Mouse (Mus musculus): Measurements from ENCODE around the gene Negr1. TPM values are rescaled to one million over a fixed set of nuclear protein-coding genes. Genes with fewer than 3 reads are reported as not detected.
A peak's percentile ranks its signal among the peaks of the same experiment; 100 is the strongest.

Negr1 gene
- total RNA-seq, 4 experiments from 2014 or later: 104 to 148 (median 114) TPM

DNA sequence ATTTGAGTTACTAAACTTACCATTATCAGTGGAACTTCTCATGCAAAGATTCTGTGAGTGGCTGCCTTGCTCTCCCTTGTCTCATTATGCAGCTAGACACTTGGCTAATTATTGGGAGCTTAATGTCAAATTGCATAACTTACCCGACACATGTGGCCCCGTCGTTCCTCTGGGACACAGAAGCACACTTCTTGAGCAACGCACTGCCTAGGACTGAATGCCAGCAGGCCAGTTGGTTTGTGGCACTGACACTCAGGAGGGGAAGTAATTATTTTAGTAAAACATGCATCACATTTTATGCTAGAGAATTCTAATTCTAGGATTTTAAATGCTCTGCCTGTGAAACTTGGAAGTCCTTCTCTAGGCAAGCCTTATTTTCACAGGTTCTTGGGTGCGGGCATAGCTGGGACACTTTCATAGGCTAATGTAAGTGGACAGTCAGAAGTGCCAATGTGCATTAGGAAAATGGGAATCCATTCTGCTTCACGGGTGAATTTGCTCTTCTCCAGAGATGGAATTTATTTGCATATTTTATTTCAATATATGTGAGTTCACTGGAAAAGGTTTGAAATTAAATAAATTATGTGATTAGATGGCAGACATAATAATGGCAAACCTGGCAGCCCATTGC lies 234.6 kb downstream of the Negr1 start:
- no peak for DNase-seq (ENCODE audit: low spot score in 2 of 2)

GRCm38 (mm10) chr3:156799228-156799627 lies 237.6 kb downstream of the Negr1 start:
- DNase-seq (ENCODE audit: low spot score in 2 of 2): no peak

DNA sequence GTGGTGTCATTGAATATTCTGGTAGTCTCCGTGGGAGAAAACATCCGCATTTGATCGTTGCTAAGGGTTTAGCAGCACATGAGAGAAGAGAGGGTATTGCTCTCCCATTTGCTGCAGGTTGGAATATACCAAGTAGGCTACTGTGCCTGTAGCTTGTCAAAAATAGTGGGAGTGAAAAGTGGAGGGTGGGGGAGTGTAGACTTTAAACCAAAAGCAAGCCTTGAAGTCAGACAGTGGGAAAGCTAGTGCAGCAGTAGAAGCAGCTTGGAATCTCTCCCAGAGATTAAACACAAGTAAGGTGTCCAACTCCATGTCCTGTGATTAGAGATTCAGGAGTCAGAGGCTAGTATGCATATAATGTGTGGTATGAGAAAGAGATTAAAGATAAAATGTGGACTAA lies 248.2 kb downstream of the Negr1 start:
- no peak for DNase-seq (ENCODE audit: low spot score in 2 of 2)

- no peak for DNase-seq (ENCODE audit: low spot score in 2 of 2)
Observed at GRCm38 (mm10) chr3:156816938-156817337, 255.3 kb downstream of the Negr1 start.

DNA sequence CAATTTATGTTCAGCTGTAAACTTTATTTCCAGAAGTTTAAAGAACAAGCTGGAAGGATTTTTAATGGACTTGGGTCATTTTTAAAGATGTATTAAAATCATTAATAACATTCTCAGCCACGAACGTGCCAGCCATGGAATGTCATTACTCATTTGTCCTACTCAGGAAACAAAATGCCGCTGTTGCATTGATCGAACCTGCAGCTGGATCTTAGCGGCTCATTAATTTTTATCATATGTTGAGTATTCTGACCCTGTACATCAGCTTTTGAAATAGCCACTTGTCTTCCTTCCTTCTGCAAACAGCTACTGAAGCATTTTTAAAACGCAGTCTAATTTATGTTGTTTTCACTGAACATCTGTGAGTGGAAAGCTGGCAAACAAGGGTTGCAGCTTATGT lies 255.9 kb downstream of the Negr1 start:
- DNase-seq (ENCODE audit: low spot score in 2 of 2): no peak

- no peak for DNase-seq (ENCODE audit: low spot score in 2 of 2)
Observed at GRCm38 (mm10) chr3:156823039-156823438, 261.4 kb downstream of the Negr1 start.

DNA sequence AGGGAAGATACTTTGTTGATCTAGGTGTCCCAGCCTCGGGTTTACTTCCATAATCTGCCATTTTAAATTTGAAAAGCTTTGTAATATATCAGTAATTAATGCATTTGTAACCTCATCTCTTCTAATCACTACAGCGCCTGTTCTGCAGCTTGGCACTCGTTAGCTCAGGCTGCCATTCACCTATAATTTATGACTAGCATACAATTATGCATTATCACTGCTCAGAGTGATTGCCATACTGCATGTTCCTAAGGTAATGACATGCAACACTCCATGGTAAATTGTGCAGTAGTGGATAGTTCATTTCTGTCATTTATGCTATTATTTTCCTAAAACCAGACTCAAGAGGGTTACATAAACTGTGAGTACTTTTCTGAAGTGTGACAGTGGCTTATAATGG lies 272.3 kb downstream of the Negr1 start:
- no peak for DNase-seq (ENCODE audit: low spot score in 2 of 2)

DNA sequence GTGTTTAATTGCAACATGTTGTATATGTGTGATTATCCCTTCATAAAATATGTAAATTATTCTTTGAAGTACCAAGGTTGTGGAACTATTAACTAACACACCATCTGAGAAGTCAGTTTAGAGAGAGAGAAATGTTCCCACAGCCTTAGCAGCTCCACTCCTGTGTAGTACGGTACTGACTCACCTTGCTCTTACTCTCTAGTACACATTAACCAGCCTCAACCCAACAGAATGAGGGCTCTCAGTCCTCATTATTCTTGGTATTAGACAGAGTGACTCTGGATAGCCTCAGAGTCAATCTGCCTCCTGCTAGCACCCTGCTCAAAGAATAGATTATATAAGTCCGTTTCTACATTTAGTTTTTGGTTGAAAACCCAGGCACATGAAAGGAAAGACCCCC lies 277.0 kb downstream of the Negr1 start:
- DNase-seq (ENCODE audit: low spot score in 2 of 2): no peak

- no peak for DNase-seq (ENCODE audit: low spot score in 2 of 2)
Observed at GRCm38 (mm10) chr3:156848385-156848784, 286.8 kb downstream of the Negr1 start.

- DNase-seq (ENCODE audit: low spot score in 2 of 2): peak; percentile 15
Observed at GRCm38 (mm10) chr3:156851921-156852320, 290.3 kb downstream of the Negr1 start.

DNA sequence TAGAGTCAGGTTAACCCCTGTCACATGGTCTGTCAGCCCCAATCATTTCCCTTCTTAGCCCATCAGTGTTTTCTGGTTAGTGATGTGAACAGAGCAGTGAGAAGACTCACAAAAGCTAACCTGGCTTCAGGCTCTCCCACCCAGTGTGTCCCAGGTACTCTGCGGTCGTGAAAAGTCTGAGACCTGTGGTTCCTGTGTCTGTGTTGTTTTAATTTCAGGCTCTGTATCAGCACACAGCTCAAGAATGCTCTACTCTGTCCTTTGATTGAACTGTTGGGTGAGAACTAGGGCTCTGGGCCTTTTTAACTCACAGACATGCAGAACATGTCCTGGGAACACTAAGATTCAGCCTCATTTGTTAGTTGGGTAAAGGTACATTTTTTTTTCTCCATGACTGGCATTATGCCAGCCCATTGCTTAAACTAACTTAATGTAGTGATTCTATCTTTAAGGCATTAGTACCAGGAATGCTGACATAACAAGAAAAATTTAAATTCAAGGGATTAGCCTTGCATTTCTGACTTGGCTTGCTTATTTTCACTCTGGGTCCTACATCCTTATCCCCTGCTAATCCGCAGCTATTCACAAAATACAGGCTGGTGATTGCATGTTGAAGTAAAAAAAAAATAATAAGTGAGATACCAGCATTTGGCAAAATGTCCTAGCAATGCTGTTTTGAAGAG lies 308.8 kb downstream of the Negr1 start:
- DNase-seq (ENCODE audit: low spot score in 2 of 2): no peak

GRCm38 (mm10) chr3:156870922-156871257 lies 309.3 kb downstream of the Negr1 start:
- no peak for DNase-seq (ENCODE audit: low spot score in 2 of 2)

- no peak for DNase-seq (ENCODE audit: low spot score in 2 of 2)
Observed at GRCm38 (mm10) chr3:156871641-156872196, 310.1 kb downstream of the Negr1 start.

GRCm38 (mm10) chr3:156876551-156876950 lies 315.0 kb downstream of the Negr1 start:
- no peak for DNase-seq (ENCODE audit: low spot score in 2 of 2)

DNA sequence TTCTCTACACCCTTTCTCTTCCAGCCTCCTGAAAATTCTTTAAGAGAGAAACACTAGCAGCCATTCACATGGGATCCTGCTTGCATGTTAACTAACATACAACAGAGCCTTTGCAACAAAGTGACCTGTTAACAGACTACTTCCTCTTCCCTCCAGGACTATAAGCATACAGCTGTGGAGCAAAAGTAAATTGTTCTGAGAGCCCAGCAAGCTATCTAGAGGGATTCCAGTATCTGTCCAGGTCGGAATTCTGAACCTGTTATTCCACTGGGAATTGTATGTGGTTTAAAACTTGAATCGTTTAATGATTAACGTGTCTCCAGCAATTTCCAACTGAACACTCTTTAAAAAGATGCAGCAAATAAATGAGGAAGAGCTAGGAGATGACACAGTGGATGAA lies 320.5 kb downstream of the Negr1 start:
- DNase-seq (ENCODE audit: low spot score in 2 of 2): no peak

- no peak for DNase-seq (ENCODE audit: low spot score in 2 of 2)
Observed at GRCm38 (mm10) chr3:156883873-156884272, 322.3 kb downstream of the Negr1 start.

GRCm38 (mm10) chr3:156885689-156886088 lies 324.1 kb downstream of the Negr1 start:
- DNase-seq (ENCODE audit: low spot score in 2 of 2): no peak

- DNase-seq (ENCODE audit: low spot score in 2 of 2): no peak
Observed at GRCm38 (mm10) chr3:156886915-156887314, 325.3 kb downstream of the Negr1 start.

GRCm38 (mm10) chr3:156890986-156891385 lies 329.4 kb downstream of the Negr1 start:
- DNase-seq (ENCODE audit: low spot score in 2 of 2): no peak

GRCm38 (mm10) chr3:156895322-156895721 lies 333.7 kb downstream of the Negr1 start:
- DNase-seq (ENCODE audit: low spot score in 2 of 2): no peak

DNA sequence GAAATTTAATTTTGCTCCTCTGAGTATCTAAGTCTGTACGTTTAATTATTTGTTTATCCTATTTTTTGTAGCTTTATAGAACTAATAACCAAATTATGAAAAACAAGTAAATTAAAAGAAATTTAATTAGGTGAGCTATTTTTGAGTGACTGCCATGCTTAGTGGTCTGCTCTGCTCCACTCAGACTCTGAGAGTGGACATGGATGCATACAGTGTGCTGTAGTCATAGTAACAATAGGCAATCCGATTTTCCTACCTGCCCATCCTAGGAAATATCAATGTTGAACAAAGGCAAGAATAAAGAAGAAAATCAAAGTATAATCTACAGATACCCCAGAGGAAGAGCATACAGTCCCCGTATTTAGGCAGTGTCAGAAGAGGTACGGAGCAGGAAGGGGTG lies 334.5 kb downstream of the Negr1 start:
- DNase-seq (ENCODE audit: low spot score in 2 of 2): no peak

DNA sequence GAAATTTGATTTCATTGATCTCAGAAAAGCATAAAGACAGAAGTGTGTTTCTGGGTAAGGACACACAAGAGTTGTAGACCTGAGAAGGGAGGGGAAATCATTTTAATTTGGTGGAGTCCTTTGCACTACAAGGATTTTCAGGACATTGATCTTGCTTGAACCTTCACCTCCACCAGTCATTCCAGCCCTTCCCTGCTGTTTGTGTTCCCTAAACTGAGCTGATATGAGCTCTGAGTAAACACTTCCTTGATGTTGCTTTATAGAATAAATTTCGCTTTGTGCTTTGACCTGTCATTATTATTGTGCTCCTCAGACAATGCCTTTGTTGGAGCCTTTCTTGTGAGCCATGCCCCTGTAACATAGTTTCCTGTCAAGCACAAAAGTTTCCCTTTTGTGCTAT lies 335.0 kb downstream of the Negr1 start:
- no peak for DNase-seq (ENCODE audit: low spot score in 2 of 2)

GRCm38 (mm10) chr3:156901140-156901539 lies 339.5 kb downstream of the Negr1 start:
- DNase-seq (ENCODE audit: low spot score in 2 of 2): no peak
